Mouse (Mus musculus) kidney, embryonic 15.5 days (tissue): ENCODE data around the gene Clnk. TPM values are rescaled to one million over a fixed set of nuclear protein-coding genes. Genes with fewer than 3 reads are reported as not detected.
"Not testable (repeated sequence)": the region's sequence is repeated elsewhere in the genome, so short reads cannot be mapped to it uniquely, and the experiment has no call there.

Experiments
- ATAC-seq: fragments of 200-750 bp; cut with Nextera tagmentation; replicated peaks from 2 replicates; pipeline ENCODE4 v1.8.0; 2017; ENCODE audit warnings: moderate TSS enrichment; ENCODE audit not compliant: low FRiP score
- H3K27ac ChIP-seq: fragments of 300-500 bp; sonication (generic); 2 replicates; pipeline ENCODE4 v1.5.1; 2015; ENCODE audit warnings: mild to moderate bottlenecking, inconsistent platforms
- H3K27me3 ChIP-seq: fragments of 300-500 bp; sonication (generic); 2 replicates; pipeline ENCODE4 v1.6.1; 2015; ENCODE audit warnings: inconsistent platforms
- H3K36me3 ChIP-seq: fragments of 300-500 bp; sonication (generic); 2 replicates; pipeline ENCODE4 v1.6.1; 2015; ENCODE audit warnings: inconsistent platforms
- H3K4me1 ChIP-seq: fragments of 300-500 bp; sonication (generic); 2 replicates; pipeline ENCODE4 v1.6.1; 2015; ENCODE audit warnings: inconsistent platforms
- H3K4me2 ChIP-seq: fragments of 300-500 bp; sonication (generic); 2 replicates; pipeline ENCODE4 v1.6.1; 2015; ENCODE audit warnings: moderate library complexity, mild to moderate bottlenecking, inconsistent platforms
- H3K4me3 ChIP-seq: fragments of 300-500 bp; sonication (generic); replicated peaks from 2 replicates; pipeline ENCODE4 v1.5.1; 2015; ENCODE audit warnings: mild to moderate bottlenecking, inconsistent platforms
- H3K9ac ChIP-seq: fragments of 300-500 bp; sonication (generic); 2 replicates; pipeline ENCODE4 v1.6.1; 2015; ENCODE audit warnings: mild to moderate bottlenecking, inconsistent platforms
- H3K9me3 ChIP-seq: fragments of 300-500 bp; sonication (generic); replicated peaks from 2 replicates; pipeline ENCODE4 v1.6.1; 2016; ENCODE audit warnings: inconsistent platforms
- WGBS: fragments of 180-500 bp; shearing (Covaris S2); methylation state at CpG from one replicate; pipeline ENCODE4 v1.1.7; 2015; ENCODE audit warnings: mixed read lengths; 5-methylcytosine and 5-hydroxymethylcytosine counted together
- polyA plus RNA-seq: library from polyadenylated mRNA; unstranded; fragments of >200 nt; fragmentation: Nextera tagmentation; extraction: Ambion mirVana; gene quantifications from 2 replicates; pipeline ENCODE4 v1.2.1, GENCODE M21; 2015

Clnk gene
- not detected in 2 replicates for polyA plus RNA-seq

GRCm38 (mm10) chr5:38876622-38877021 is at the start of gene Clnk:
Gene Clnk (minus strand): TSS chr5:38876812.
- no peak within 1 kb of the TSS for H3K4me2 ChIP-seq
- no peak within 1 kb of the TSS for H3K9ac ChIP-seq
- no peak within 1 kb of the TSS for H3K27ac ChIP-seq
- no peak within 1 kb of the TSS for H3K4me3 ChIP-seq
- no peaks in the 10 kb centered on the region for H3K9me3 ChIP-seq
- 87% methylated on average over 11 of the region's 11 CpGs for WGBS
- no peaks in the 10 kb centered on the region for H3K27me3 ChIP-seq
- ATAC-seq = no peak
- no peaks in the 10 kb centered on the region for H3K36me3 ChIP-seq
- H3K4me1 ChIP-seq = 0 out of 2 replicates have a peak, but pooled peaks cover under 1% of the 10 kb centered on the region

GRCm38 (mm10) chr5:38905271-38905670 is 28.7 kb upstream of the Clnk start:
- H3K27me3 ChIP-seq = no peaks in the 10 kb centered on the region
- H3K4me3 ChIP-seq = no peak overlapping the region
- ATAC-seq = no peak
- H3K36me3 ChIP-seq = no peaks in the 10 kb centered on the region
- no peaks in the 10 kb centered on the region for H3K9me3 ChIP-seq
- no peak overlapping the region for H3K27ac ChIP-seq
- no peak overlapping the region for H3K4me2 ChIP-seq
- H3K9ac ChIP-seq = no peak overlapping the region
- WGBS = 29% methylated on average over 3 of the region's 3 CpGs
- no peaks in the 10 kb centered on the region for H3K4me1 ChIP-seq

- ATAC-seq = no peak
- H3K36me3 ChIP-seq = no peaks in the 10 kb centered on the region
- H3K4me1 ChIP-seq = no peaks in the 10 kb centered on the region
- no peaks in the 10 kb centered on the region for H3K27me3 ChIP-seq
- WGBS = 91% methylated on average over 3 of the region's 3 CpGs
- no peak overlapping the region for H3K27ac ChIP-seq
- no peaks in the 10 kb centered on the region for H3K9me3 ChIP-seq
- H3K4me2 ChIP-seq = no peak overlapping the region
- no peak overlapping the region for H3K4me3 ChIP-seq
- no peak overlapping the region for H3K9ac ChIP-seq
Measured at GRCm38 (mm10) chr5:38904528-38905044, 28.0 kb upstream of the Clnk start.

- no peak overlapping the region for H3K4me2 ChIP-seq
- no peaks in the 10 kb centered on the region for H3K9me3 ChIP-seq
- no peak for ATAC-seq
- H3K36me3 ChIP-seq = no peaks in the 10 kb centered on the region
- H3K27ac ChIP-seq = no peak overlapping the region
- no peaks in the 10 kb centered on the region for H3K4me1 ChIP-seq
- H3K27me3 ChIP-seq = no peaks in the 10 kb centered on the region
- H3K4me3 ChIP-seq = no peak overlapping the region
- H3K9ac ChIP-seq = no peak overlapping the region
- 81% methylated on average over 3 of the region's 3 CpGs for WGBS
Measured at GRCm38 (mm10) chr5:38902889-38903288, 26.3 kb upstream of the Clnk start.

GRCm38 (mm10) chr5:38899051-38899450 is 22.4 kb upstream of the Clnk start:
- H3K9me3 ChIP-seq = no peaks in the 10 kb centered on the region
- no peaks in the 10 kb centered on the region for H3K27me3 ChIP-seq
- no peak overlapping the region for H3K4me3 ChIP-seq
- 0 out of 2 replicates have a peak, but pooled peaks have one; percentile 52 for ATAC-seq
- H3K4me1 ChIP-seq = no peaks in the 10 kb centered on the region
- H3K4me2 ChIP-seq = no peak overlapping the region
- no peak overlapping the region for H3K9ac ChIP-seq
- H3K27ac ChIP-seq = no peak overlapping the region
- H3K36me3 ChIP-seq = no peaks in the 10 kb centered on the region
- 71% methylated on average over 2 of the region's 2 CpGs for WGBS

GRCm38 (mm10) chr5:38888646-38889045 is 12.0 kb upstream of the Clnk start:
- no peak overlapping the region for H3K4me3 ChIP-seq
- 93% methylated on average over 1 of the region's 1 CpGs for WGBS
- H3K9me3 ChIP-seq = no peaks in the 10 kb centered on the region
- no peak overlapping the region for H3K4me2 ChIP-seq
- H3K9ac ChIP-seq = no peak overlapping the region
- no peak overlapping the region for H3K27ac ChIP-seq
- no peaks in the 10 kb centered on the region for H3K27me3 ChIP-seq
- H3K36me3 ChIP-seq = no peaks in the 10 kb centered on the region
- ATAC-seq = no peak
- H3K4me1 ChIP-seq = no peaks in the 10 kb centered on the region

- Histone ChIP-seq H3K4me3 (no peak overlapping the region), H3K9me3 (no peaks in the 10 kb centered on the region), H3K4me2 (no peak overlapping the region), H3K4me1 (0 out of 2 replicates have a peak, but pooled peaks cover 2% of the 10 kb centered on the region), H3K27me3 (no peaks in the 10 kb centered on the region), H3K36me3 (no peaks in the 10 kb centered on the region), H3K27ac (no peak overlapping the region), H3K9ac (no peak overlapping the region)
- ATAC-seq = no peak
- 84% methylated on average over 2 of the region's 2 CpGs for WGBS
Measured at GRCm38 (mm10) chr5:38886623-38887275, 10.1 kb upstream of the Clnk start.

GRCm38 (mm10) chr5:38882635-38883034 is 6.0 kb upstream of the Clnk start:
- 93% methylated on average over 1 of the region's 1 CpGs for WGBS
- H3K27ac ChIP-seq, ATAC-seq, H3K36me3 ChIP-seq, H3K4me1 ChIP-seq, H3K4me2 ChIP-seq, H3K4me3 ChIP-seq, H3K9ac ChIP-seq, H3K27me3 ChIP-seq, H3K9me3 ChIP-seq: not testable (repeated sequence)

GRCm38 (mm10) chr5:38881728-38882620 is 5.4 kb upstream of the Clnk start:
- Histone ChIP-seq H3K36me3 (no peaks in the 10 kb centered on the region), H3K4me1 (0 out of 2 replicates have a peak, but pooled peaks cover 4% of the 10 kb centered on the region), H3K27me3 (no peaks in the 10 kb centered on the region), H3K27ac (no peak overlapping the region), H3K4me2 (no peak overlapping the region), H3K9me3 (no peaks in the 10 kb centered on the region), H3K4me3 (no peak overlapping the region), H3K9ac (no peak overlapping the region)
- ATAC-seq = no peak
- 60% methylated on average over 4 of the region's 4 CpGs for WGBS

GRCm38 (mm10) chr5:38881416-38881727 is 4.8 kb upstream of the Clnk start:
- Histone ChIP-seq H3K9ac (no peak overlapping the region), H3K9me3 (no peaks in the 10 kb centered on the region), H3K27me3 (no peaks in the 10 kb centered on the region), H3K4me3 (no peak overlapping the region), H3K4me1 (0 out of 2 replicates have a peak, but pooled peaks cover 4% of the 10 kb centered on the region), H3K36me3 (no peaks in the 10 kb centered on the region), H3K27ac (no peak overlapping the region), H3K4me2 (no peak overlapping the region)
- 55% methylated on average over 1 of the region's 1 CpGs for WGBS
- ATAC-seq = no peak

- no peaks in the 10 kb centered on the region for H3K9me3 ChIP-seq
- 0 out of 2 replicates have a peak, but pooled peaks cover 4% of the 10 kb centered on the region for H3K4me1 ChIP-seq
Measured at GRCm38 (mm10) chr5:38879989-38880706, 3.5 kb upstream of the Clnk start.

GRCm38 (mm10) chr5:38875403-38875802 is 1.2 kb downstream of the Clnk start:
- no peak for ATAC-seq
- Histone ChIP-seq H3K27me3 (no peaks in the 10 kb centered on the region), H3K9me3 (no peaks in the 10 kb centered on the region), H3K9ac (no peak overlapping the region), H3K4me1 (no peaks in the 10 kb centered on the region), H3K27ac (no peak overlapping the region), H3K36me3 (no peaks in the 10 kb centered on the region), H3K4me3 (no peak overlapping the region), H3K4me2 (no peak overlapping the region)
- 32% methylated on average over 3 of the region's 3 CpGs for WGBS

More at GRCm38 (mm10) chr5:38879989-38880706, 3.5 kb upstream of the Clnk start:
- 23% methylated on average over 11 of the region's 11 CpGs for WGBS
- Histone ChIP-seq H3K36me3 (no peaks in the 10 kb centered on the region), H3K4me2 (peak overlapping the region; percentile 30; the same call in 1 of the 2 replicates), H3K27me3 (no peaks in the 10 kb centered on the region), H3K9ac (no peak overlapping the region), H3K27ac (no peak overlapping the region), H3K4me3 (no peak overlapping the region)
- peak; percentile 90 for ATAC-seq
